Mouse (Mus musculus) adrenal gland, adult 18-20 months (tissue): ENCODE data around the gene Hdac10. TPM values are rescaled to one million over a fixed set of nuclear protein-coding genes. Genes with fewer than 3 reads are reported as not detected.

ENCODE experiments used
- DNase-seq, 2 experiments: peaks; one replicate each; pipeline ENCODE4 v3.0.0; 2021 to 2022; ENCODE audit warnings: low spot score in 2 of 2
- total RNA-seq, 2 experiments: library from RNA; stranded (reverse); gene quantifications; 1 replicate in 1 of 2; 2 replicates in 1 of 2; pipeline ENCODE4 v1.2.3; 2021

Hdac10 gene
- total RNA-seq, 2 experiments from 2014 or later, result 11.4 to 12.4 TPM

DNA sequence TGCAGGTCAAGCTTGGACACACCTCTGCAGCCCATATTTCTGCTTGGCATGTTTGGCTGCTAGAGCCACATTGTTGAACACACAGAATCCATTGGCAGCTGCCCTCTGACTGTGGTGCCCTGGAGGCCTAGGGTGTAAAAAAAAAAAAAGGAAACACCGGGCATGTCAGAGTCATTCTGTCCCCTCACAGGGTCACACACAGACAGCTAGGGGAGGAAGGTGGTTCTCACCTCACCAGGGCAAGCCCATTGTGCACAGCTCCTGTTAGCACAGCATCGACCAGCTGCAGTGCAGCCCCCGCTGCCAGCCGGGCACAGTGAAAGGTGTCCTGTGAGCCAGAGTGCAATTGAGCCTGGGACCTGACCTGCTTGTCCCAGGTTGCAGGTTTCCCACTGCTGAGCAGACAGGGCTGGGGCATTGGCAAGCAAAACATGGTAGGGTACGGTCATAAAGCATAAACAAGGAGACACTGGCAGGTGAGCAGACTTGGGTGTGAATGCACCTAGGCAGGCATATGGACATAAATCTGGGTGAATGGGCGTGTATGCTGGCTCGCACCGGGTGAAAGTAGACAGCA is 1.0 kb downstream of the Hdac10 start:
- DNase-seq, result no peak

- DNase-seq, result no peak
Measured at GRCm38 (mm10) chr15:89126622-89127021, 1.9 kb downstream of the Hdac10 start.

DNA sequence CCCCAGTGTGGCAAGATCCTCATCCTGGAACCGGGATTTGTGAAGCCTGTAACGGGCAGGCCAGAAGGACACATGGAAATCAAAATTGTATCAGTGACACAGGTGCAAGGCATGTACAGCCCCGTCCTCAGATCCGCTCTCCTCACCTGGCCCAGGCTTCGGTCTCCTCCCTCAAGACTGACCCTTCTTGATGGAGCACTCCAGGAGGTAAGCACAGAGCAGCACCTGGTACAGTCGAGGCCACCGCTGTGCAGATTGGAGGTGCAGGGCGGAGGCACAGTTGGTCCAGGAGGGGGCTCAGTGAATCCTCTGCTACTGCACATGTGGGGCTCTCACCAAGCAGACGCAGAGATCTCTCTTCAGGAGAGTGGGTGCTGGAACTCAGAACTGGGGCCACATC is 3.1 kb downstream of the Hdac10 start:
- no peak for DNase-seq

- no peak for DNase-seq
Measured at GRCm38 (mm10) chr15:89124312-89124711, 4.2 kb downstream of the Hdac10 start.

GRCm38 (mm10) chr15:89123595-89123994 is 4.9 kb downstream of the Hdac10 start:
- no peak for DNase-seq

- DNase-seq, result peak; percentile 96 to 97
Measured at GRCm38 (mm10) chr15:89122649-89123366, 5.7 kb downstream of the Hdac10 start, which contains the start of gene Tubgcp6. Gene Tubgcp6 (minus strand): TSS chr15:89123112.

- DNase-seq, result no peak
Measured at GRCm38 (mm10) chr15:89118007-89118406, 10.5 kb downstream of the Hdac10 start.

GRCm38 (mm10) chr15:89110147-89110546 is 18.4 kb downstream of the Hdac10 start:
- DNase-seq, result peak; percentile 40 to 51

- no peak for DNase-seq
Measured at GRCm38 (mm10) chr15:89106976-89107375, 21.5 kb downstream of the Hdac10 start.

DNA sequence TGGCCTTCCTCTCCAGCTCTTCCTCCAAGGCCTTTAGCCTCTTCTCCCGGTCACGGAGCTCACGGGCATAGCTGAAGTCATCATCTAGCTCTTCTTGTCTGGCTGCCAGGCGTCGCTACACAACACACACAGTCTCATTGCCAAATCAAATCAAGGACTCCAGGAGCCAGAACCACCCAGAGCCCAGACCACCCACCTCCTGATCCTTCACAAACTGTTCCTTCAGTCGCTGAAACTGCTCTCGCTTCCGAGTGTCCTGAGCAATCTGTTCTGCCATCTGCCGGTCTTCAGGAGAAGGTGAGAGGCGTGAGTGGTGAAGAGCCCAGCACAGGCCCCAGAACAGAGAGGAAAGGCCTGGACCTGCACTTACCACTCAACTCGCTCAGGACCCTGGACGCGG is 22.4 kb downstream of the Hdac10 start:
- DNase-seq, result no peak

DNA sequence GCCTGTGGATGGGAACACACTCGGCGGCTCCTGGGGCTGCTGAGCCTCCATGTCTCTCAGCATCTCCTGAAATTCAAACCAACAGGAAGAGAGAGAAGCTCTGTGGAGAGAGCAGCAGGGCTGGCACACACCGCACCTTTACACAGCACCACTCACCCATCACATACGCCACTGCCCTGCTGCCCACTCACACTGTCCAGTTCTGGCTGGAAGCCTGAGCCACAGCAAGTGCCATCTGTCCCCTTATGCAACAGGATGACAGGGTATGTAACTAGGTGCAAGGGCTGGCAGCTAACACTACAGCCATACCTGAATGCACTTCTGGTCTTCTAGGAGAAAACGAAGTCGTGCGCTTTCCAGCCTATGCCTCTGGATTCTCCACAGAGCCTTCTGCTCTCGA is 24.1 kb downstream of the Hdac10 start:
- no peak for DNase-seq

DNA sequence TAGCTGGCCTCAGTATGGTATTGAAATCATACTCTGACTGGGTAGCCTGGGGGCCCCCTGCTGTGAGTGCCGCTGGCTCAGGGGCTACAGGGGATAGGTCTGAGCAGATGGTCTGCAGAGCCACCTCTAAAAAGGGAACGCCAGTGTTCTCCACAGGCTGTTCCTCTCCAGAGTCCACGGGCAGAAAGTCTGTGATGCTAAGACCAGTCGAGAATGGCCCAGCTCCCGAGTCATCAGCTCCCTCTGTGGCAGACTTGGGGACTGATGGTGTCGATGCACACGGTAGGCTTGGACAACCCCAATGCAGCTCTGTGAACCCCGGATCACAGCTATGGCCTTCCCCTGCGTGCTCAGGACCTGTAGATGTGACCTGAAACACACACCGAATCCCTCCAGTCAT is 24.6 kb downstream of the Hdac10 start:
- DNase-seq, result no peak

DNA sequence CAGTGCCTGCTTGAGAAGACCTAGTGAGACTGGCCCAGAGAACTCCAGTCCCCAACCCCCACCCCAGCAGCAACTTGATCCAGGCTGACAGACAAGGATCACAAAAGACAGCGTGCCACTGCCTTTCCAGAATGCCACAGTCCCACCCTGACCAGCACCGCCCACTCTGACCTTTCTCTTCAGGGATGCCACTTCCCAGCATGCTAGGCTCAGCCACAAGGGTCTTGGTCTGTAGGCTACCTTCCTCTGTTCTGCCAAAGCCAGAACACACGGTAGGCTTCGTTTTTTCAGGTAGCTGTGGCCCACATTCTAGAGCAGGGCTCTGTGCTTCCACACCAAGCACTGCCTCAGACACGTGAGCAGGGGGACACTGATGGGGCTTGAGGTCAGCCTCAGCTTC is 25.9 kb downstream of the Hdac10 start:
- no peak for DNase-seq

GRCm38 (mm10) chr15:89100823-89101222 is 27.7 kb downstream of the Hdac10 start:
- DNase-seq, result no peak

DNA sequence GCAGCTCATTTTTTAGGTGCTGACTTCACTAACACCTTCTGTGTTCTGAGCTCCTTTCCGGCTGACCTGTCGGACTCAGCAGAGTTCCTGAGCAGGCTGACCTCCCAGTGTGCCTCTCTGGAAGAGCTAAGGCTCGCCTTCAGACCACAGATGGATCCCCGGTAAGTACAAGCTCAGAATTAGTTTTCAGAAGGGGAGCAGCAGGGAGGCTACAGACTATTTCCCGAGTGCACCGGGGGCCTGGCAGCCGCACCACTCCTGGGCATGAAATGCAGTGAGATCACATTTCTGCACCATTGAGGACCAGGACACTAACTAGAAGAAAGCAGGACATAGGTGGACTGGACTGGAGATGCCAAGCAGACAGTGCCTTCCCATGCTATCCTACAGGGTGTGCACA is 29.9 kb downstream of the Hdac10 start:
- DNase-seq, result no peak

GRCm38 (mm10) chr15:89097450-89097849 is 31.1 kb downstream of the Hdac10 start:
- DNase-seq, result no peak

GRCm38 (mm10) chr15:89092181-89092580 is 36.3 kb downstream of the Hdac10 start:
- DNase-seq, result no peak

DNA sequence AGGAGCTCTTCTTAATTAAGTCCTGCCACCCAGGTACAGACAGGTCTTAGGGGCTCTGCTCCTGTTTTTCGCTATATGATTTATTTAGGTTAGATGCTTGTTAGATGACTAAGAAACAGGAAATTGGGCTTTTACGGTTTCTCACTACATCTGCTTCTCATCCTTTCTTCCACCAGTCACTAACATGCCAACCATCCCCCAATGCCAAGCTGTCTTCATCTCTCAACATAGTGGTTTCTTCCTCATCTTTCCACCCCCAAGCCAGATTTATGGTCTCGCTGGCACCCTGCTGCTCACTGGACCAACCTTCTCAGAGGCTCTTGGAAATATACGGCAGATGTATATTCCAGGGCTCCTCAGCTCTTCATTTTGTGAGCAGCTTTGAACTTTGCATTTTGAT is 37.8 kb downstream of the Hdac10 start:
- no peak for DNase-seq

DNA sequence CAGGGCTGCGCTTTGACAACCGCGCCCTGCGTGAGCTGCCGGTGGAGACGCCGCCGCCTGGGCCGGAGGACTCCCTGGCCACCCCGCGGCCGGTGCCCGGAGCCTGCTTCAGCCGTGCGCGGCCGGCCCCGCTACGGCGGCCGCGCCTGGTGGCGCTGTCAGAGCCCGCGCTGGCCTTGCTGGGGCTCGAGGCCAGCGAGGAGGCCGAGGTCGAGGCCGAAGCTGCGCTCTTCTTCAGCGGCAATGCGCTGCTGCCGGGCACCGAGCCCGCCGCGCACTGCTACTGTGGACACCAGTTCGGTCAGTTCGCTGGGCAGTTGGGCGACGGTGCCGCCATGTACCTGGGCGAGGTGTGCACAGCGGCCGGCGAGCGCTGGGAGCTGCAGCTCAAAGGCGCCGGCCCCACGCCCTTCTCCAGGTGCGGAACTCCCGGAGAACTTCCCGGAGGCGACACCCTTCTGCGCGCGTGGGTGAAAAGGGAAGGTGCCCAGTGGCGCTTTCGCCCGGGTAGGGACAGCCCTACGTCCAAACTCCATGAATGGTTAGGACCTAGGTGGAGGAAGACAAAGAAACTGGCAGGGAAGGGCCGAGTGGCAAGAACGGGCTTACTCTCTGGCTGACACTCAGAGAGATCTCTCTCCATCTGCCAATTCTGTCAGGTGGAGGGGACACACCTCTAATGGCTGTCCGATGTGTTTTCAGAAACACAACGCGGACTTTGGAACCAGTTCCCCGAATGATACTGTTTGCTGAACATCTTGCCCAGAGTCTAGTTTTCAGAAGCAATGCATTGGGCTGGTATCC is 39.0 kb downstream of the Hdac10 start:
- DNase-seq, result peak in 1 of 2 experiments; percentile 46

DNA sequence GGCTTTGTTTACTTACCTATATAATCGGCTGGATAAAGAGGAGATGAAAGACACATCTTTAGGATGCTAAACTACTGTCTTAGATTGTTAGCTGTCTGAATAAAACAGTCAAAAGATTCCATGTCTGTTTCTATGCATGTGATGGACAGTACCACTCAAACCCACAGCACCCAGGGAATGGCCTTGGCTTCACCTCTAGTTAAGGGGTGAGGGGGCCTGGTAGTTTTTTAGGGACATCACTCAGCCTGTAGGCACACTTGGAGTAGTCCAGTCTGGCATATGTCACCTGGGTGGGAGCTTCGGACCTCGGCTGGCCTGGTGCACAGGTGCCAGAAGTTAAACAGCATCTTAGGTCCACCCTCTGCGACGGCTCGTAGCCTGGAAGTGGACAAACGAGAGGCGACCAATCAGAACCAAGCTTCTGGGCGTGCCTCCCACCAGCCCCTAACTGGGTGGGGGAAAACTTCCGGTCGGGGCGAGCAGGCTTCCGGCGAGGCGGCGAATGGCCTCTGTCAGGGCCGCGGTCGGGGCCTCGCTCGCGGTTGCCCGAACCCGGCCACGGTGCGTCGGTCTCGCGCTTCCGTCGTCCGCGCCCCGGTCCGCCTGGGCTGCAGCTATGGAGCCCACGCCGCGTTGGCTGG is 39.8 kb downstream of the Hdac10 start, which contains the start of gene Selenoo:
Selenoo (plus strand) TSS at position 478 of the 641 bp plus-strand sequence.
- DNase-seq, result peak; percentile 84 to 90

DNA sequence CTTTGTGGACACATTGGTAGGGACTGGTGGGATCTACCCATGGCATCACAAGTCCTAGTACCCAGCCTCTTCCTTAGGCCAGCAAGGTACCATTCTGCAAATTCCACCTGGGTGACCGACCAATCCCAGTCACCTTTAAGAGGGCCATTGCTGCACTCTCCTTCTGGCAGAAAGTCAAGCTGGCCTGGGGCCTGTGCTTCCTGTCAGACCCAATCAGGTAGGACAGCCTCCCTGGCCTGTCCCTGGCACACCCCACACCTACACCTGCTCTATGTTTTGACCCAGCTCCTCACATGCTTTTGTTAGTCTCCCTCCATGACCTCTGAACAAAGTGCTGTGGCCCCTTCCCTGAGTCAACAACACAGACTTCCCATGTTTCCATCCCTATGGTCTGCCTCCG is 43.7 kb downstream of the Hdac10 start:
- no peak for DNase-seq
